Mouse (Mus musculus) brain, embryonic 14.5 days (tissue): ENCODE data around the gene Lsm14b.

ENCODE experiments used
- CTCF ChIP-seq: fragments of 200-500 bp; IDR thresholded peaks from 2 replicates; pipeline ENCODE4 v1.5.1; 2012; ENCODE audit warnings: inconsistent platforms, mild to moderate bottlenecking, moderate library complexity, borderline replicate concordance; ENCODE audit not compliant: insufficient read depth, insufficient read length; ENCODE audit errors: extremely low read depth
- POLR2A ChIP-seq: fragments of 200-500 bp; IDR thresholded peaks from 2 replicates; pipeline ENCODE4 v1.6.1; 2012; ENCODE audit warnings: mild to moderate bottlenecking, inconsistent platforms, borderline replicate concordance; ENCODE audit not compliant: poor library complexity, insufficient read depth, insufficient read length, severe bottlenecking; ENCODE audit errors: extremely low read depth

- TF ChIP-seq CTCF (no peak), POLR2A (no peak)
Measured at GRCm38 (mm10) chr2:180071671-180072070, 46.9 kb downstream of the Lsm14b start.
